ENCODE assay signal across 36 mouse cellular contexts in the genomic region with DNA sequence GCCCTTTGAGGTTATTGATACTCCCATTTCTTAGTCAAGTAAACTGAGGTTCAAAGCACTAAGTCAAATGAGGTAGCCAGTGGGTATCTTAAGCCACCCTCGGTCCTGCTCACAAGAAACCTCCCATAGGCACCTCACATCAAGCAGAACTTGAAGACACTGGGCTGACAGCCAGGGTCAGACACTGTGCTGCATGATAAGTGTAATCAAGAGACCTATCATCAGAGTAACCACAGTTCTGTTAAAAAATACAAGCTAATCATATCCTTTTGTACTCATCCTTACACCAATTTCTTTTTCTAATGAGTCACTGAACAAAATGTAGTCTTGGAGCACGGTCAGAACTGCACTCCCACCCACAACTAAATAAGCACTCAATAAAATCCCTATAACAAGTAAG. TPM values are rescaled to one million over a fixed set of nuclear protein-coding genes. Genes with fewer than 3 reads are reported as not detected.
"Had no signal": no experiment of that assay in that cellular context is flagged by ENCODE, and none has a peak within 500 bp of the region (broad histone marks: within the 10 kb centered on the region; RNA-seq: fewer than 3 reads in every experiment).

No protein-coding gene starts in this region.

- H3K9me3 ChIP-seq: heart, embryonic 13.5 days; heart, embryonic 15.5 days; hindbrain, embryonic 13.5 days; hindbrain, embryonic 15.5 days; kidney, embryonic 15.5 days; limb, embryonic 13.5 days; limb, embryonic 15.5 days; liver, embryonic 12.5 days had no signal

- DNase-seq: gastrocnemius, postnatal 14 days; gastrocnemius, postnatal 36 days; heart, adult 11 months; heart, adult 2 months; heart, postnatal 14 days; heart, postnatal 36 days; kidney, adult 11 months; kidney, adult 2 months; kidney, adult 9 months; kidney, postnatal 14 days; kidney, postnatal 36 days; layer of hippocampus, adult 9-11 months; layer of hippocampus, postnatal 36 days; left cerebral cortex, postnatal 4 days had no signal

- H3K27ac ChIP-seq: heart, adult 2 months; heart, embryonic 13.5 days; heart, embryonic 15.5 days; hindbrain, embryonic 13.5 days; hindbrain, embryonic 15.5 days; hindbrain, postnatal 0 days; kidney, embryonic 15.5 days; kidney, postnatal 0 days; limb, embryonic 13.5 days; limb, embryonic 15.5 days; liver, embryonic 12.5 days; liver, embryonic 14.5 days had no signal

- H3K4me1 ChIP-seq: heart, embryonic 13.5 days; heart, embryonic 15.5 days; hindbrain, embryonic 13.5 days; hindbrain, embryonic 15.5 days; kidney, embryonic 15.5 days; limb, embryonic 13.5 days; limb, embryonic 15.5 days; liver, embryonic 12.5 days had no signal

- H3K4me2 ChIP-seq: heart, embryonic 11.5 days; heart, embryonic 13.5 days; heart, embryonic 15.5 days; hindbrain, embryonic 13.5 days; hindbrain, embryonic 15.5 days; kidney, embryonic 15.5 days; limb, embryonic 13.5 days; limb, embryonic 15.5 days; liver, embryonic 12.5 days had no signal

- H3K9ac ChIP-seq: heart, embryonic 13.5 days; heart, embryonic 15.5 days; hindbrain, embryonic 13.5 days; hindbrain, embryonic 15.5 days; kidney, embryonic 15.5 days; limb, embryonic 13.5 days; limb, embryonic 15.5 days; liver, embryonic 12.5 days; liver, embryonic 14.5 days had no signal

- ATAC-seq: hindbrain, postnatal 0 days; intestine, embryonic 16.5 days; liver, embryonic 12.5 days had no signal

- H3K4me3 ChIP-seq: heart, adult 2 months; heart, embryonic 13.5 days; heart, embryonic 15.5 days; hindbrain, embryonic 13.5 days; hindbrain, embryonic 15.5 days; kidney, embryonic 15.5 days; limb, embryonic 13.5 days; limb, embryonic 15.5 days; liver, embryonic 12.5 days had no signal

- H3K27me3 ChIP-seq: hindbrain, embryonic 13.5 days; hindbrain, embryonic 15.5 days; kidney, embryonic 15.5 days; limb, embryonic 15.5 days; liver, embryonic 12.5 days had no signal

- H3K36me3 ChIP-seq: heart, embryonic 13.5 days; heart, embryonic 15.5 days; hindbrain, embryonic 13.5 days; hindbrain, embryonic 15.5 days; kidney, embryonic 15.5 days; limb, embryonic 13.5 days; limb, embryonic 15.5 days; liver, embryonic 12.5 days had no signal

RNA-seq across cellular contexts. Expression of gene Clrn2, which starts 47.4 kb away (rescaled TPM):
- total RNA-seq: gastrocnemius, adult 18-20 months; gastrocnemius, adult 8-10 months; gastrocnemius, postnatal 14 days; gastrocnemius, postnatal 36 days; heart, adult 2 months; heart, postnatal 14 days; heart, postnatal 36 days; hematopoietic stem cell, adult 5-6 weeks; hindbrain, postnatal 0 days; left cerebral cortex, postnatal 4 days had no signal
- polyA plus RNA-seq: gonadal fat pad, adult 2 months; heart, adult 2 months; heart, embryonic 11.5 days; heart, embryonic 13.5 days; heart, embryonic 15.5 days; heart, postnatal 0 days; hindbrain, embryonic 11.5 days; intestine, embryonic 14.5 days; intestine, embryonic 16.5 days; kidney, adult 2 months; kidney, embryonic 15.5 days; kidney, postnatal 0 days; large intestine, adult 2 months; limb, embryonic 11.5 days; limb, embryonic 13.5 days; limb, embryonic 15.5 days; liver, embryonic 12.5 days; liver, embryonic 14.5 days had no signal
